Mouse (Mus musculus) CH12.LX (cell line): ENCODE data around the gene St8sia6.

Experiments
- CTCF ChIP-seq, 2 experiments: IDR thresholded peaks in 1 of 2; conservative IDR thresholded peaks in 1 of 2; 2 replicates each; pipeline ENCODE4 v1.5.1; 2011 to 2012; ENCODE audit warnings: low read depth in 2 of 2, low read length in 2 of 2, improper control_type of control experiment in 1 of 2, inconsistent platforms in 1 of 2, mild to moderate bottlenecking in 1 of 2, moderate library complexity in 1 of 2
- E2F4 ChIP-seq: IDR thresholded peaks from 2 replicates; pipeline ENCODE4 v1.6.1; 2011; ENCODE audit warnings: low read depth, low read length, improper control_type of control experiment; ENCODE audit not compliant: insufficient replicate concordance
- HCFC1 ChIP-seq: IDR thresholded peaks from 2 replicates; pipeline ENCODE4 v1.6.1; 2012; ENCODE audit warnings: low read depth, mild to moderate bottlenecking, inconsistent platforms, low read length, improper control_type of control experiment

- TF ChIP-seq HCFC1 = no peak
- no peak for TF ChIP-seq E2F4
- no peak for TF ChIP-seq CTCF (conservative IDR thresholded peaks at IDR 0.05 in 1 of 2, IDR thresholded peaks at IDR 0.05 in 1 of 2; ENCODE audit: low read depth in 2 of 2, low read length in 2 of 2)
These were observed 582 bp upstream of the St8sia6 start for GRCm38 (mm10) chr2:13794446-13794845.
